Mouse (Mus musculus): ENCODE measurements at regions not wholly inside any gene's neighbourhood (a gene's known extent, or its start where the extent isn't known, plus 50 kb on each side); places are given as distances from the start of the nearest gene placed in this dataset.

DNA sequence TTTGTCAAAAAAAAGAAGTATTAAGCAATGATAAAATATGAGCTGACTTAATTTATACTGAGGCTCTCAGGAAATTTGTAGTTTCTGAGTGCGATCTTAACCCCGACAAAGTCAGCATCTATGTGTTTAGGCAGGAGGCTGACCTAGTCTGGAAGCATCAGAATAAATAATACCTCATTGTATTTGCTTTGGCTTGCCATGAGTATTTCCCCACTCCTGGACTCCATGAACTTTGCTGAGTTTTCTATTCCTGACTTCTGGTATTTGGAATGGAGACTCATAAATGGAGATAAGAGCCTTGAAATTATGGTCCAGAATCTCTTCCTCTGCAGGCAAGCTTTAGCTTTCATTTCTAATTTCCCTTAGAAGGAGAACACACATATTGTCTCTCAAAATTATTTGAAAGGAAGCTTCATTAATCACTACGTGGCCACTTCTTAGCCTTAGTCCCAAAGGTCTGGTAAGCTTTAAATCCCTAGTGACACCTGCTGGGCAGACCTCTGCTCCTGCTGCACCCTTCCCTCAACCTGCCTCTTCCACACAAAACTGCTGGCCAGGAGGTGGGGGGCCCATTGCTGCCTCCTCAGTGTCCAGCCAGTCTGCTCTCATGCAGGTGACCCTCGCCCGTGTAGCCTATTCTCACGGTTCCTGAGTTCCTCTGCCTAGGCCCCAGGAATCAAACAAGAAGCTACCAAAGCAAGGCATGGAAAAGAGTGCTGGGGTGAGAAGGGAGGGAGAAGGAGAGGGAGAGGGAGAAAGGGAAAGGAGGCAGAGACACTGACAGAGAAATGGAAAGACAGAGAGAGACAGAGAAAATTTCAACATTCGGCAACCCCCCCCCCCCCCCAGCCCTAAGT is 173.6 kb upstream of the Klf12 start:
- peak; percentile 7 to 36 for DNase-seq

DNA sequence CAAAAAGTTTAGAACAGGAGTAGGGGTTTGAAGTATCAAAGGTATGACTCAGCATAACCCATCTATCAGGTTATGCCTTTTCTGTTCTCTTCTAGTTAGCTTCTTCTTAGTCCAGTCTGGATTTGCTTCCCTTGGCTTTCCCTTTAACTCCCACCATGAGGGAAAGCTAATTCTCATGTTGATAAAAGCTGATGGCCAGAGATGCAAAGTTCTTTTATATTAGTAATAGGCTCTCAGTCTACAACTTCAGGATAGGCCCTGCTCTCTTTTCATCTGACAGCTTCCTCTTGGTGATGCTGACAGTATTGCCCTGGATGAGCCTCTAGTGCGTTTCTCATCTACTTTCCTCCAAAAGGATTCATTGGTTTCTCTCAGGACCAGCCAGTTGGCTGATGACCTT is 161.7 kb upstream of the Klf12 start:
- no peak for DNase-seq

DNA sequence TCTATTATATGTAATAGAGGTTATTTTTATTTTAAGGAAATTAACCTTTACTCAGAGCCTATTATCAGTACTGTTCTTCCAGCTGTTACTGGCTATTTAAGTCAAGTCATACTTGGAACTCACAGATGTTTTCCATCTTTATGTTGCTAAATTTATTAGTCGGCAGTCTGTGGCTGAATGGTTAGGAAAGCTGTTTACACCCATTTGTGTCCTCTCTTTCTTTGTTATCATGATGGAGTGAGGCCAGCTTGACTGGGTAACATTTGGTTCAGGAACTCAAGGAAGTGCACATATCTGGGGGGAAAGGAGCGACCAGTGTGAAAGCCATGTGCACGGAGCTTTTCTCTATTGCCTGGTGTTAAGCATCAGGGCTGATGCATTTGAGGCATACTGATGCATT is 160.4 kb upstream of the Klf12 start:
- peak in 1 of 2 experiments; percentile 7 for DNase-seq

DNA sequence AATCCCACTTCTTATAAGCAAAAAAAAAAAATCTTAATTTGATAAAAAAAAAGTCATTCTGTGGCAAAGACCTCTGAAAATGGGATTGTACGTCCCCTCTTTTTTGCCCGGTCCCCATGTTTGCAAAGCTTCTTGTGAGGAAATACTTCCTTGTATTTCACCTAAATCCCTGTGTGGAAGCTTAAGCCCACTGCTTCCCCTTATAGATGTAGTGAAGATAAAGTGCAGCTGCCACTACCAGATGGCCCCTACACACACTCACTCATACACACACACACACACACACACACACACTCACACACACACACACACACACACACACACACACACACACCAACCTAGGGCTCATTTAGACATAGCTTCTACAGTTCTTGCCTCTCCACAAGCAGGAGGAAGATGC is 159.6 kb upstream of the Klf12 start:
- no peak for DNase-seq

DNA sequence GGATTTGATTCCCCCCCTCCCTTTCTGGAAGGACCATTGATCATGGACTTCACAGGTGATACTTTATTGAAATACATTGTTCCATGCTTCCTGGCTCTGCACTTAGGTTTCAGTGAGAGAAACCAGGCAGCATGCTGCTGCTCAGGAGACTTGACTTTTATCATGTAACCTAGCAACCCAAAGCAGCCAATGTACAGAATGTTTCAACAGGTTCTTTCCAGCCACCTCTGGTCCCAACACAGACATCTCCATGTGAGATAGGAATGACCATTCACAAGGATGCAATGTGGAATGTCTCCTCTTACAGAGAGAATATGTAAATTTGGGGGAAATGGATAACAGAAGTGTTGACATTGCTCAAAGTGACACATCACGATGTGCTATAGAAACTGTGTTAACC is 153.1 kb upstream of the Klf12 start:
- no peak for DNase-seq

DNA sequence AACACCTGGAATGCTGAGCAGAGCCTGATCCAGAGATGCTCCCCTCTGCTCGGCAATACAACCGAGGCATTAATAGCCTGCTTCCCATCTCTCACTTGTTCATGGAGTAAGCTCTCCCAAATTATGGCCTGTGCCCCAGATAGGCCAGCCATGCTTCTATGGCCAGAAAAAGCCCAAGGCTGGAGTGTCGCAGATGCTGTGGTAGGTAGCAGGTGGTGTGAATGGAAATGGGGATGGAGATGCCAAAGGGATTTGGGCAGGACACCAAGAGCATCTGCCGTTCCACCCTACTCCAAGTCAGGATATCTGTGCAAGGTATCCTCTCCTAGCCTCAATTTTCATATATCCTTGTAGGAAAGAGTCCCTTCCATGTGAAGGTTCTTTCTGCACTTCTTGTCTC is 145.2 kb upstream of the Klf12 start:
- DNase-seq, result no peak

DNA sequence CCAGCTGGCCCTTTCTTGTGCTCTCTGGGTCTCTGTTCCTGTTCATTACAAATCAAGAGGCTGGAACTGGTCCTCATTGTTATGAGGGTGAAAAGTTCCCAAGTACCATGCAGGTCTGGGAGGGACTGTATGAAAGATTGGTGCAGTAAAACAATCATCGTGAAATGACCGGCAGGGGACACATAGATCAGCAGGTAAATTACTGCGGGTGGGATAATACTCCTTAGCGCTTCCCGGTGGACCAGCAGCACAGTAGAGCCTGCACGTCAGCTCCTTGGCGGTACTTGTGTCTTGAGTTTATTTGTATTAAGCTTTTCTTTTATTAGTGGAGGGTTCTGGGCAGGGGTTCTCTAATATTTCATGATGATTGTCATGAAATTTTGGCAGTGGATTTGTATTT is 141.9 kb upstream of the Klf12 start:
- no peak for DNase-seq

DNA sequence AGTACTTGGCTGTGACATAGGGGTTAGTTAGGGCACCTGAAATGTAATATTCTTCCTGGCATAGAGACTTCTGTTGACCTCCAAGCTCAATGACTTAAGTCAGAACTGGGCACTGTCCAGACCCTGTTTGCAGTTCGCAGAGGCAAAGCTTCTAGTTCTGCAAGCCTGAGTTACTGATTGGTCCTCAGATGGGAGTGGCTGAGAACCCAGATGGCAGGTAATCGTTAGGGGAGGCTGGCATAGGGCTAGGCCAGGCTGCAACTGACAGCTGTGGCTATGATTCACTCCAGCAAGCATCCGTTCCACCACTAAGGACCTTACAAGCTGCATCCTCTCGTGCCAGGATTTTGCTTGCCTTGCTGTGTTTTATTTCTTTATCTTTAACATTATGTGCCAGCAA is 139.3 kb upstream of the Klf12 start:
- no peak for DNase-seq

DNA sequence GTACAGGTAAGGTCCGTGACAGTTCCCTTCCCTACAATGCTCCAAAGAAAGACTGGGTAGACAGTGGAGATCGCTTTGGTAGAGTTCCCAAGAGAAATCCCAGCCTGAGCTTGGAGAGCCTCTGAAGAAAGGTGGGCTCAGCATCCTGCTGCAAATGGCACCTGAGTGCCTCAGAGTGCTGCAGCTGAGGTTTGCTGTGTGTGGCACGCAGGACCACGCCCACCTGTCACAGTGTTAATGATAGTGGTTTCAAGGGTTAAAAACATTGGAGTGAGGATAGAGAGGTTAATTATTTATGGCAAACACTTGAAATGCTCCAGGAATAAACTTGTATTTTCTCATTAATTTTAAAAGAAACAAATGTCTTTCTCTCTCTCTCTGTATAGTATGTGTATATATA is 137.2 kb upstream of the Klf12 start:
- DNase-seq, result no peak

DNA sequence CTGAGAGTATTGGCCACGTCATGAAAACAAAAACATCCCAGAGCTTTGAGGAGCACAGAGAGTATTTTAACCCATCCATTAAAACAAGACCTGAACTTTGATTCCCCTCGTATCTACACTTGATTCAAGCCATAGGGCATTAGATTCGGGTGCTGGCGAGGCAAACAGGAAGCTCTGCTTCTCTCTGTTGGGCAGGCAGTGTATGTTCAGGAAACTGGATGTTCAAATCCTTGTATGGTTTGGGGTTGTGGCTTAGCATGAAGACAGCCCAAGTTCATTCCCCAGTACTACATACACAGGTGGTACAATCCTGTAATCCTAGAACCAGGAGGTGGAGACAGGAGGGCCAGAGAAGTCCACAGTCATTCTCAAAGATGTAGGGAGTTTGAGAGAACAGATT is 130.6 kb upstream of the Klf12 start:
- DNase-seq, result no peak

DNA sequence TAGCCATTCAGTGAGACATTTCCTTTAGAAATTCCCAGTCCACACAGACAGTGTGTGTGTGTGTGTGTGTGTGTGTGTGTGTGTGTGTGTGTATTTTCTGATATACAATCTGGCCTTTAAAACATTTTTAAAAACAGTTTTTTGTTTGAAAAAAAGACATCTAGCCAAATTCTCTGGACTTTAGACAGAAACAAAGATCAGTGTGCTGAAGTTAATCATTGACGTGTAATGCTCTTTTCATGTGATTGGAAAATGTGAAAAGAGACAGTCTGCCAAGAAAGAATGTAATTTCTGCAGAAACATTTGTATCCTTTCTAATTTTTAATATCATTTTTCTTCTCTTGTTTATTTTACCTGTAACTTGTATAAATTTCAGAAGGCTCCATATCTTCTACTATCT is 127.7 kb upstream of the Klf12 start:
- no peak for DNase-seq

DNA sequence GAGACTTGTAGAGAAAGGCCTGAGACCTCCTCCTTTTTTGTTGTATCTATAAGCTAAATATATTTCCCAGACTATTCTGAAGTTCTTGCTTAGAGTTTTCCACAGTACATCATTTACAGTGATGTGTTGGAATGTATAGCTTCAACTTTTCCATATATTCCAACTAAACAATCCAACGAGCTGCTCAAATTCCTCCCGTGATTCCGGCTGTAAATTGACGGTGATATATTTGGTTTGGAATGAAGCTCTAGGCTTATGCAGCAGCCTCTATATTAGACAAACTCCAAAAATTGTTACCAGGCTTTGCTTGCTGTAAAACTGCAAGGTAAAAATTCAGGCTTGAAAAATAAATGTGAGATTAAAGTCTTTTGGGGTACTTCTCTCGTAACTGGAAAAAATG is 112.7 kb upstream of the Klf12 start:
- DNase-seq, result no peak

DNA sequence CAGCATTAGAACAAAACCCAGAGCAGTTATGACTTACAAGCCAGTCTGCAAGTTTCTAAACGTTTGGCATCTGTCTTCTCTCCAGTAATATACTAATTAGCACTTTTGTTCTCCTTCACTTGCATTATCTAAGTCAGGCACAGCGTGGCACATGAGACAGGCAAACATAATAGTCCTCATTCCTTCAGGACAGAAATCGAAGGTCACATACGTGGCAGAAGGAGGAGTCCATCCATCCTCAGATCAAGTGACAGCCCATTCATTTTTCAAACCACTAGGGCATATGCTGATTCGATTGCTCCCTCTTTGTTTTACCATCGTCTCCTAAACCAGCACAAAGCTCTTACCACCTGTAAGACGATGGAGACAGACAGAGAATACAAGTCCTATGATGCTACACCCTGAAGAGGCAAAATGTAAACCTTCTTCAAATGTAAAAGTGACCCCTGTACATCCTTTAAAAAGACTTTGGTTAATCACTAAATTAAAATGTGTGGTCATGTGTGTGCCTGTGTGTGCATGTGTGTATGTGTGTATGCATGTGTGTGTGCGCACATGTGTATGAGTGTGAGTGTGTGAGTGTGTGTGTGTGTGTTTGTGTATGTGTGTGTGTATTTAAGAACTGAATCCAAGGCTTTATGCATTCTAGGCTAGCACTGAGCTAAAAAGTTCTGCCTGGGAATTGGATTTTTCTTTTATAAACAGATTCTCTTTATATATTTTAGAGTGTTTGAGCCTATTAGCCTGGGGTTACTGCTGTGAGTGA is 90.9 kb upstream of the Klf12 start:
- no peak for DNase-seq

DNA sequence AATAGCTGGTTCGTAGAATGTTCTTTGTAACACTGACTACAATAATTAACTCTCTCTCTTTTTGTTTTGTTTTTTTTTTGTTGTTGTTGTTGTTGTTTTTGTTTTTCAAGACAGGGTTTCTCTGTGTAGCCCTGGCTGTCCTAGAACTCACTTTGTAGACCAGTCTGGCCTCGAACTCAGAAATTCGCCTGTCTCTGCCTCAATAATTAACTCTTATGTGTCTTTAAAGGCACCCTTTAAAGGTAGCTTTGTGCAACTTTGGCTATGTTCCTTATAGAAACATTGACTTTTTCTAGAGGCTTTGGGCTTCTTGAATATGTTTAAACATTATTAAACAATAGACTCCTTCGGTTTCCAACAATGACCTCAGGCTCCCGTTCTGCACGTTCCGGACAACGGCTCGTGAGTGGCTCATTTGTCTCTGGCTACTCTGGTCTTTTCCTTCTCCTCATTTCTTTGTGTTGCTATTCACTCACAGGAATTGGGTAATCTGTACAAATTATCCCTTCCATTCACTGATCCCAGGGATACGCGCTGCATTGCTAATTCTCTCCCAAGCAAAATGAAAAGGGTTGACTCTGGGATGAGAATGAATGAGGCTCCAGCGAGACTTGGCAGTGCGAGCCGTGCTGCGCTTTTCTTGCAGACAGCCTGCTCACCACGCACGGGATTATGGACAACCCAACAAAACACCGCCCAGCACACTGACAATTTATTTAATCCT is 90.2 kb upstream of the Klf12 start:
- DNase-seq, result no peak

DNA sequence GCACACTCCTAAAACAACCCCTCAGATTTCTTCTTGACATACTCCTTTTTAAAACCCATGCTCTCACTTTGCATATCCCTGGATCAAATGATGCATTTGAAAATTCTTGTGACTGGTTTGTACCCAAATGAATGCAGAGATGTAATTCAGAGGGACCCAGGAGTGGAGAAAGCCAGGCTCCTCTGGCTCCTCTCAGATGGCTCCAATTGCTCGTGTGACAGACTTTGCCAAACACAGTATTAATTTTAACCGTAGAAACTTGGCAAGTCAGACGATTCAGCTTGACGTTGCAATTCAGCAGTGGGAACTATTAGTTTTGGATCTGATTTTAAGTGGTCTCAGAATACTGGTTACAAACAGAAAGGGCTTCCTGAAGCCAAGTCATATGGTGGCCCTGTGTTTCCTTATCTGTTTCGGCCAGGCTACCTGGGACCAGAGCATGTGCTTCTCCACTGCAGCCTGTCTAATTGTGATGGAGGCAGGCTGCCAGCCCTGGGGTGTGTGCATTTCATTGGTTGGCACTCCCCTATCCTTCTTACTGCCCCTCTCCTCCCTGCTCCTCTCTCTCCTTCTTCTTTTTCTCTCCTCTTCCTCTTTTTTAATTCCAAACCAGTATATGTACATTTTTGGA is 81.9 kb upstream of the Klf12 start:
- DNase-seq, result peak in 1 of 2 experiments; percentile 4

DNA sequence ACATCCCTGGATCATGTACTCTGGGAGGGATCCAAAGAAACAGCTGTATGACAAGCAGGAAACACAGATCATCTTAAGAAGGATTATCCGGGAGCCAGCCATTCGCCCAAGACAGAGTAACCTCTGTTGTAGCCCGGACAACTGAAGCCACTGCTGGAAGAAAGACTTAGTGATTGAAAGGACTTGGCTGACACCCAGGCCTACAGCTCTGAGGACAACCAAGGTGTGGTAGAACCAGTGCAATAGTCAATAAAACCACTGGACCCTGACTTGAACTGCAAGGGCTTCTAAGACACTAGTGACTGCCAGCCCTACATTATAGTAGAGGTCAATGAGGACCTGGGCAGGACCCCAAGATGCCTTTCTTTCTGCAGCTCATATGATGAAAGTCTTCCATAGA is 78.3 kb upstream of the Klf12 start:
- no peak for DNase-seq

DNA sequence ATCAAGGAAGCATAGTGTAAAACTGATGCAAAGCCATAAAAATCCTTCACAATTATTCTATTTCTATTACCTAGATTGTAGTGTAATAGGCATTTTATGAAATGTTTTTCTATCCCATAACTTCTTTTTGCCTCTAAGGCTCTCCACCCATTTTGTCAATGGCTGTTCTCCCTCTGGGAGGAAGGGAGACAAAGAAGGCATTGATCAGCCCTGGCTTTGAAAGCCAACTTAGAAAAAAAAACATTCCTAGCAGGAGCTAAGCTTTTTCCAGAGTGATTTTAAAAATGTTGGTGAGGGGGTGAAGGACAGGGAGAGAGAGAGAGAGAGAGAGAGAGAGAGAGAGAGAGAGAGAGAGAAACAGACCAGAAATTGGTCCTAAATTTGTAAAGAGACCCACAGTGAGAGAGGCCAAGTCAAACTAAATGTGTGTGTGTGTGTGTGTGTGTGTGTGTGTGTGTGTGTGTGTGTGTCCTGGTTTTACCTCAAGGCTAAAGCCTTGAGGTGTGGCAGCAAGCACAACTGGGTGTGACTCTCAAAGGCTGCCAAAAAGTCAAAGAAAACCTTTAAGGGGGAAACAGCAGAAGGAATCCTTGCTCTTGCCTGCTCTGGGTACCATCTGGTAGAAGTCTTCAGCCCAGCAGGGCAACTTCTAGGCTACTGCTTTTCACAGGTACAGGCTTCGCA is 77.0 kb upstream of the Klf12 start:
- peak in 1 of 2 experiments; percentile 12 for DNase-seq

DNA sequence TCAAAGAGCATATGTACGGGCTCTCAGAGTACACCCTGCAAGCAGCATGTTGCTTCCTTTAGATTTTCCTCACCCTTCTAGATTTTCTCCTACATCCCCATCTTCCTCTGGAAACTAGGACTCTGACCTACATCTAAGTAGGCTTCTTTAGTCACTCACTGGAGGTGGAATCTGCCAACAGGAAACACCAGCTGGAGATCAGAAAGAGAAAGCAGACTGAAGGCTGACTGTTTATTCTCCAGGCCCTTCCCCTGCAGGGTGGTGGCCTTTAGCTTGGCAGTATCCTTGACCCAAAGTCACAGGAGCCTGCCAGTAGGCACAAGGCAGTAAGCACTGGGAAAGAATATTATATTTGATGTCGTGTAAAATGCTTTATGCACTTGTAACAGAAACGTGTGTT is 75.4 kb upstream of the Klf12 start:
- peak; percentile 14 to 44 for DNase-seq

DNA sequence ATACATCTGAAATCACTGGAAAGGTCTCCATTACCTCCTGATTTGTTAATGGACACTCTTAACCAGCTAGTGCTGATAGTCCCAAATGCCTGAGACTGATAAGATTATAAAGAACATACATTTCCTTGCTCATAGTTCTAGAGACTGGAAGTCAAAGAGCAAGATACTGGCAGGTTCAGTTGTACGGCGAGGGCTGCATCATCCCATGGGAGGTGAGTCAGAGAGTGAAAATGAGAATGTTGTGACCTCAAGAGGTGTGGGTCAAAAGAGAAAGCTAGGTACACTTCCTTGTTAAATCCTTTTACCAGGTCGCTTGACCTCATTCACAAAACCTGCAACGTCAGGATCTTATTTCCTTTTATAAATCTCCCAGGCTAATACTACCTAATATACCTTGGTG is 72.7 kb upstream of the Klf12 start:
- DNase-seq, result no peak

DNA sequence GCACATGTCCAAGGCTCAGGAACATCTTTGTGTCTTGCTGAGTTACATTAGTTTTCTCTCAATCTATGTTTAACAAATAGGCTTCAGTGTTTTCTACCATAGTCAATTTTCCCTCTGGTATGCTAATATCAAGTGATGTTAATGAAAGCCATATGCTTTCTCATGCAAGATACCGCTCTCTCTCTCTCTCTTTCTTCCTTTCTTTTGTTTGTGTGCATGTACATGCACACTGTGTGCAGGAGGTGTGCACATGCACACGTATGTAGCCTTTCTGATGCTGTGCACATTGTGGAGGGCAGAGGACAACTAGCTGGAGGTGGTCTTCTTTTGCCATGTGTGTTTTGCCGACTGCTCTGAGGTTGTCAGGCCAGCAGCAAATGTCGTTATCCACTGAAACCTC is 69.0 kb upstream of the Klf12 start:
- DNase-seq, result no peak

DNA sequence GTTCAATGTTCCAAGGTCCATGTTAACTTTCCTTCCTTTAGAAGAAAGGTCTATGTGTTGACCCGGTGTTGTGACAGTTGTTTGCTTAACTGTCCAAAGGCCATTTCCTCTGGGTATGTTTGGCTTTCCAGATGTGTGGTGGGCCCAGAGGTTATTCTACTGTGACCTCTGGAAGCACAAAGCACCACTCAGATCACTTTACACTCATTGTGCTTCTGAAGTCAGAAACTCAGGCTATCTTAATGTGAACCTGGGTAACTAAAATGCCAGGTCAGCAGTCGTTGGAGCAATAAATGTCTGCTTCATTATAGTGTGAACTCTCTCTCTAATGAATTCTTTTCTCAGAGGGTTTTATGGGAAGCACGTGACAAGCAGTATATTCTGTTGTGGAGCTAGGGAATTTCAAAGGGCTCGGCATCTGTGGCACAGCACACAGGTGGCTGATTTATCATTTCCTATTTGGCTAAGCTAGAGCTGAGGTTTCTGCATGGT is 68.5 kb upstream of the Klf12 start:
- DNase-seq, result no peak

DNA sequence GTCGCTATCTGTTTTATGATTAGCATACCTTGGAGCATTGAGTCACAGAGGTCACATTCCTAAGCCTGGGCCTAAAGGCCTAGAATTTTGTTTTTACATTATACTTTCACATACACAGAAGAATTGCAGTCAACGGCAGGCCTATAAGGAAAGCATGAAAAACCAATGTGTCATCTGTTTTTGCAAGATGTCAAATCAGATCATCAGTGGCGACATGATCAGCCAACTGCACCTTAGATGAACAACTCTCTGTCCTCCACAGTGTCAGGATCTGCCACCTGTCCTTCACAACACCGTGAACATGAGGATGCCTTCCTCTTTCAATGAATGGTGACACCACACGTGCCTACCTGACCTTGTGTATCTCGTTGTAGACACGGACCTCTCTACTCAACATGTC is 66.5 kb upstream of the Klf12 start:
- DNase-seq, result no peak

Data from heart, adult 18-20 months (tissue).